Mouse (Mus musculus): ENCODE measurements at regions not wholly inside any gene's neighbourhood (a gene's known extent, or its start where the extent isn't known, plus 50 kb on each side); places are given as distances from the start of the nearest gene placed in this dataset.

DNA sequence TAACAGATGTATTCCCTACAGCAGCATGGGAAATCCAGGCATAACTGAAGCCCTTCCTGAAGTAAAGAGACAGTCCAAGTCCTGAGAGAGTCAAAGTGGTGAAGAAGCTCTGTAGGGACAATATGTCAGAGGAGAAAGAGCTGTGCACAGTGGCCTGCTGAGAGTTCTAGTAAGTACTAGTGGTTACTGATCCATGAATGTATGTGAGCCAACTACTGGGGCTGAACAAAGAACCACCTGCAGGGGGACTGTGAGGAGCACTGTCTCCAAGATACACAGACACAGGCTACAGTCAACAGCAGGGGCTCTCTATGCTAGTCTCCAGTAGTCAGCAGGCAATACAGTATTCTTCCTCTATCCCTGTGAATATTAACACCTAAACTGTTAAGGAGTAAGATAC, 785.9 kb upstream of the Tenm2 start:
- H3K36me3 ChIP-seq: no peaks in the 10 kb centered on the region
- no peaks in the 10 kb centered on the region for H3K27me3 ChIP-seq
- no peak overlapping the region for H3K4me2 ChIP-seq
- no peaks in the 10 kb centered on the region for H3K9me3 ChIP-seq (replicated peaks)
- no peaks in the 10 kb centered on the region for H3K4me1 ChIP-seq
- ATAC-seq (replicated peaks; ENCODE audit: low FRiP score): no peak
- no peak overlapping the region for H3K9ac ChIP-seq
- H3K4me3 ChIP-seq (replicated peaks): no peak overlapping the region
- no peak overlapping the region for H3K27ac ChIP-seq

DNA sequence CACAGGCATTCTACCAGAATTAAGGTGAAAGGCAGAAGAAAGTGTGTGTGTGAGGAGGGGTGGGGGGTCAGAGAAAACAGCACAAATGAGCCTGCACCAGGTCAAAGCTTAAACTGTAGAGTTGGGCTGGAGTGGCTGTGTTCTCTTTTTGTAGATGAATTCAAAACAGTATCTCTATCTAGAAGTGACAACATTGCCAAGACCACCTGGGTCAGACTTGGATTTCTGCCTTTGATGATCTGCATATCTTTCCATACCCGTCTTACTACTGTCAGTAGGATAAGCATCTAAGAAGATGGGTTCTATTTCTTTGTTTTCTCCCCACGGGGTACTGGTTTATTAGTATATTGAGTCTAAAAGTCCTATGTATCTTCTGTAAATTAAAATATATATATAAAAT, 742.4 kb upstream of the Tenm2 start:
- no peaks in the 10 kb centered on the region for H3K9me3 ChIP-seq (replicated peaks)
- WGBS: 90% methylated on average over 2 of the region's 2 CpGs

GRCm38 (mm10) chr11:37936439-37937134, 700.8 kb upstream of the Tenm2 start:
- H3K4me2 ChIP-seq: no peak overlapping the region
- no peak overlapping the region for H3K4me3 ChIP-seq (replicated peaks)
- no peak overlapping the region for H3K9ac ChIP-seq
- H3K27me3 ChIP-seq: no peaks in the 10 kb centered on the region
- 73% methylated on average over 5 of the region's 5 CpGs for WGBS
- H3K36me3 ChIP-seq: no peaks in the 10 kb centered on the region
- H3K9me3 ChIP-seq (replicated peaks): no peaks in the 10 kb centered on the region
- H3K27ac ChIP-seq: no peak overlapping the region
- H3K4me1 ChIP-seq: no peaks in the 10 kb centered on the region
- no peak for ATAC-seq (replicated peaks; ENCODE audit: low FRiP score)

More for the DNA sequence above, 742.4 kb upstream of the Tenm2 start:
- Histone ChIP-seq H3K4me3 (replicated peaks) (no peak overlapping the region), H3K4me1 (no peaks in the 10 kb centered on the region), H3K27ac (no peak overlapping the region), H3K36me3 (no peaks in the 10 kb centered on the region), H3K9ac (no peak overlapping the region), H3K27me3 (no peaks in the 10 kb centered on the region), H3K4me2 (no peak overlapping the region)
- ATAC-seq (replicated peaks; ENCODE audit: low FRiP score): no peak

DNA sequence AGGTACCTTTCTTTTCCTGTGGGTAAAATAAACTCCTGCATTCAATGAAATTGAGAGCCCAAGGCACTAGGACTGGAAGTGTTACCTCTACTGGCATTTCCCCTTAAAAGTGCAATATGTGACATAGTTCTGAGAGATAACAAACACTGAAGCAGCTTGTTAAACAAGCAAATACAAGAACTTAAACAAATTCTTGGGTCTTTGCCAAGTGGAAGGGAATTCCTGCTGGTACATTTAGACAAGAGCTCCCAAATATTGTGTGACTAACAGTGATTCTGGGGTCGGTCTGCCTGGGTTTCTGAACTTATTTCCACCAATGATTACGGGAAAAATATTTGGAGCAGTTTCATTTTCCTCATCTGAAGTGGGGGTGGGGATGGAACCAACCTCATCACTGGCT, 677.4 kb upstream of the Tenm2 start:
- H3K4me2 ChIP-seq: no peak overlapping the region
- 72% methylated on average over 2 of the region's 2 CpGs for WGBS
- ATAC-seq (replicated peaks; ENCODE audit: low FRiP score): no peak
- H3K27ac ChIP-seq: no peak overlapping the region
- no peaks in the 10 kb centered on the region for H3K27me3 ChIP-seq
- H3K9me3 ChIP-seq (replicated peaks): no peaks in the 10 kb centered on the region
- H3K9ac ChIP-seq: no peak overlapping the region
- H3K4me1 ChIP-seq: no peaks in the 10 kb centered on the region
- no peak overlapping the region for H3K4me3 ChIP-seq (replicated peaks)
- H3K36me3 ChIP-seq: no peaks in the 10 kb centered on the region

DNA sequence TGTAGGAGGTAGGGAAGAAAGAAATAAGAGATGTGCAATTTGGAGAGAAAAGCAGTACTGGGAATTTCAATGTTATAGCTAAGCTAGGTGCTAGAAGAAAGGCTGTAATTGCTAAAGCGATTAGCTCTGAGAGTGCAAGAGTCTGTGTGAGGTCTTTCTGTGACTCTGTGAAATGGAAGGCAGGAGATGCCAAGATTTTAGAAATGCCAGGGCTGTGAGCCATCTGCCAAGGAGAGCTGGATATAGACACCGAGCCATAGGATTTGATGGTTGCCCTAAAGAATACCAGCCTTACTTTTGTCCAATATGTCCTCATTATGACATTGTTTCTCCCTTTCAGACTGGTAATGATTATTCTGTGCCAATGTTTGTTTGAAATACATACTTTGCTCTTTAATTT, 669.2 kb upstream of the Tenm2 start:
- no peak overlapping the region for H3K9ac ChIP-seq
- H3K36me3 ChIP-seq: no peaks in the 10 kb centered on the region
- no peak overlapping the region for H3K4me2 ChIP-seq
- H3K27ac ChIP-seq: no peak overlapping the region
- H3K9me3 ChIP-seq (replicated peaks): no peaks in the 10 kb centered on the region
- H3K27me3 ChIP-seq: no peaks in the 10 kb centered on the region
- no peaks in the 10 kb centered on the region for H3K4me1 ChIP-seq
- H3K4me3 ChIP-seq (replicated peaks): no peak overlapping the region
- 87% methylated on average over 2 of the region's 2 CpGs for WGBS
- ATAC-seq (replicated peaks; ENCODE audit: low FRiP score): no peak

DNA sequence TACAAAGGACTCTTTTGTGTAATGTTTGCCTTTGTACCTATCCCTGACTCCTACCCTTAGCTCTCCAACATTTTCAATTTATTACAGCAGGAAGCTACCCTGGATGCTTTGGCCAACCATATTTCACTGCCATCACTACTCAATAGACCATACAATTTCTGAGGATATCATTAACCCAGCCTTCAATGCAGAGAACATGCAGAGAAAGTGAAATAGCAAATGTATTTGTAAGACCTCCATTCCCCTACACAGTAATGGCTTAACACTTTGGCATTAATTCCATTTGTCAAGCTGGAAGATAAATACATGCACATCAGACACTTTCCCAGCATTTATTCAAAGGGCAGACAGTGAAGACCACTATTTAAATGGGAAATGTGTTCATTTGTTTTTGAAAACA, 661.9 kb upstream of the Tenm2 start:
- Histone ChIP-seq H3K36me3 (no peaks in the 10 kb centered on the region), H3K4me3 (replicated peaks) (no peak overlapping the region), H3K4me2 (no peak overlapping the region), H3K27ac (no peak overlapping the region), H3K9me3 (replicated peaks) (no peaks in the 10 kb centered on the region), H3K4me1 (no peaks in the 10 kb centered on the region), H3K27me3 (no peaks in the 10 kb centered on the region), H3K9ac (no peak overlapping the region)
- no peak for ATAC-seq (replicated peaks; ENCODE audit: low FRiP score)

- Histone ChIP-seq H3K4me1 (no peaks in the 10 kb centered on the region), H3K4me3 (replicated peaks) (no peak overlapping the region), H3K27me3 (no peaks in the 10 kb centered on the region), H3K9me3 (replicated peaks) (no peaks in the 10 kb centered on the region), H3K4me2 (no peak overlapping the region), H3K27ac (no peak overlapping the region), H3K9ac (no peak overlapping the region), H3K36me3 (no peaks in the 10 kb centered on the region)
- 31% methylated on average over 4 of the region's 4 CpGs for WGBS
- ATAC-seq (replicated peaks; ENCODE audit: low FRiP score): peak; percentile 81
Measured at GRCm38 (mm10) chr11:37882717-37883116, 647.0 kb upstream of the Tenm2 start.

DNA sequence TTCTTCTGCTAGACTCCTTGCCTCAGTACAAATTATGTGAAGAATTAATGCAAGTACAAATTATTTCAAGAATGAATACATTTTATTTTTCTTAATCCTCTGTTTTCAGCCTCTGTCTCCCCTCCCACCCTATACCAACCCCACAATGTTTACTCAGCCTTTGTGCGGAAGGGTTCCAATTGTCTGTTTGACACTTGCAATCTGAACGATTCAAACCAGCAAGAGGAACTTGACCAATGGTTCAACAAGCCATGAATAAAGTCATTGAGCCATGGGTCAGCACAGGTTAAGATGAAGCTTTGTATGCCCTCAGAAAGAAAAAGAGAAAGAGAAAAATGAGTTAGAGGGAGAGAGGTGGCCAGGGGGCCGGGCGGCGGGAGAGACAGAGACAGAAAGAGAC, 601.5 kb upstream of the Tenm2 start:
- no peak for ATAC-seq (replicated peaks; ENCODE audit: low FRiP score)
- Histone ChIP-seq H3K4me2 (no peak overlapping the region), H3K4me1 (no peaks in the 10 kb centered on the region), H3K9ac (no peak overlapping the region), H3K4me3 (replicated peaks) (no peak overlapping the region), H3K27me3 (no peaks in the 10 kb centered on the region), H3K9me3 (replicated peaks) (no peaks in the 10 kb centered on the region), H3K27ac (no peak overlapping the region), H3K36me3 (no peaks in the 10 kb centered on the region)
- WGBS: 76% methylated on average over 5 of the region's 5 CpGs

GRCm38 (mm10) chr11:37830975-37831374, 595.2 kb upstream of the Tenm2 start:
- ATAC-seq (replicated peaks; ENCODE audit: low FRiP score): no peak
- no peak overlapping the region for H3K4me3 ChIP-seq (replicated peaks)
- no peaks in the 10 kb centered on the region for H3K9me3 ChIP-seq (replicated peaks)
- no peaks in the 10 kb centered on the region for H3K4me1 ChIP-seq
- H3K27me3 ChIP-seq: no peaks in the 10 kb centered on the region
- WGBS: 54% methylated on average over 3 of the region's 3 CpGs
- H3K27ac ChIP-seq: no peak overlapping the region
- H3K4me2 ChIP-seq: no peak overlapping the region
- no peak overlapping the region for H3K9ac ChIP-seq
- H3K36me3 ChIP-seq: no peaks in the 10 kb centered on the region

DNA sequence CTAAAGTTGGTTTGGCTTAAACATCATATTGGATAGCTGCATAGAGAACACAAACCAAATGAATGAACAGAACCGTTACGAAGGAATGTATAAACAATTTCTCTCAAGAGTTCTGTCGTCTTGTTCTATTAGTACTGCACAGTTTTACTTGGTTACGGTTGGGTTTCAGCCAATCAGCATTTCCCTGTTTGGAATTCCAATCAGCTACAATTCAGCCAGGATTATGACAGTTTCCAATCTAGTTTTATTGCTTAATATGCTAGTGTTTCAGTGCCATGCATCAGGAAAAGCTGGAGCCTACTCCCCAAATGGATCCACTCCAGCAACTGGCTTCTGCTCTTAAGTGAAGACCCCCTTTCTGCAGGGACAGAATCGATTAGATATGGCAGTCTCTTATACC, 571.0 kb upstream of the Tenm2 start:
- Histone ChIP-seq H3K27me3 (no peaks in the 10 kb centered on the region), H3K4me2 (no peak overlapping the region), H3K27ac (no peak overlapping the region), H3K9ac (no peak overlapping the region), H3K9me3 (replicated peaks) (no peaks in the 10 kb centered on the region), H3K36me3 (no peaks in the 10 kb centered on the region), H3K4me1 (no peaks in the 10 kb centered on the region), H3K4me3 (replicated peaks) (no peak overlapping the region)
- ATAC-seq (replicated peaks; ENCODE audit: low FRiP score): no peak
- 79% methylated on average over 5 of the region's 5 CpGs for WGBS

GRCm38 (mm10) chr11:37798783-37799318, 563.1 kb upstream of the Tenm2 start:
- no peak overlapping the region for H3K4me3 ChIP-seq (replicated peaks)
- H3K4me2 ChIP-seq: no peak overlapping the region
- no peaks in the 10 kb centered on the region for H3K4me1 ChIP-seq
- 62% methylated on average over 6 of the region's 6 CpGs for WGBS
- H3K36me3 ChIP-seq: no peaks in the 10 kb centered on the region
- H3K27ac ChIP-seq: no peak overlapping the region
- no peak overlapping the region for H3K9ac ChIP-seq
- ATAC-seq (replicated peaks; ENCODE audit: low FRiP score): no peak
- no peaks in the 10 kb centered on the region for H3K27me3 ChIP-seq
- no peaks in the 10 kb centered on the region for H3K9me3 ChIP-seq (replicated peaks)

GRCm38 (mm10) chr11:37772481-37773089, 536.8 kb upstream of the Tenm2 start:
- H3K36me3 ChIP-seq: no peaks in the 10 kb centered on the region
- H3K9me3 ChIP-seq (replicated peaks): no peaks in the 10 kb centered on the region
- no peaks in the 10 kb centered on the region for H3K4me1 ChIP-seq
- 83% methylated on average over 2 of the region's 2 CpGs for WGBS
- no peak overlapping the region for H3K4me3 ChIP-seq (replicated peaks)
- H3K4me2 ChIP-seq: no peak overlapping the region
- H3K27me3 ChIP-seq: no peaks in the 10 kb centered on the region
- H3K9ac ChIP-seq: no peak overlapping the region
- H3K27ac ChIP-seq: no peak overlapping the region
- no peak for ATAC-seq (replicated peaks; ENCODE audit: low FRiP score)

DNA sequence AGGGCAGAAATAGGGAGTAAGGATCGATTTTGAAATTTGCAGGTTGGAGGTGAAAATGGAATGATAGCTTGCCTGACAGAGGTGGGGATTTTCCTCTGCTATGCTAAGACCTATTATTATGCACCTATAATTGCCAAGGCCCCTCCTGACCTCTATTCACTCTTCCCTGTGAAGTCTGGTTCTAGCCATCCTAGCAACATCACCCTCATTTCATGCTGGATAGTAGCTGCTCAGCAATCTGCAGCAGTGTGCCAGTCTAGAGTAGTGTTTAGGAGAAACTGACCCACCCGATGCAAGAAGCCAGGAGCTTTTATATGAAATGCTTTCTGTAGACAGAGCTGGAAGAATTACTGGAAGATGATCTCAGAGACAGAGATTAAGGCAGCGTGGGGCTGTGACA, 535.1 kb upstream of the Tenm2 start:
- Histone ChIP-seq H3K9ac (no peak overlapping the region), H3K27ac (no peak overlapping the region), H3K4me2 (no peak overlapping the region), H3K4me1 (no peaks in the 10 kb centered on the region), H3K4me3 (replicated peaks) (no peak overlapping the region), H3K9me3 (replicated peaks) (no peaks in the 10 kb centered on the region), H3K36me3 (no peaks in the 10 kb centered on the region), H3K27me3 (no peaks in the 10 kb centered on the region)
- no peak for ATAC-seq (replicated peaks; ENCODE audit: low FRiP score)
- WGBS: 63% methylated on average over 3 of the region's 3 CpGs
